Mouse (Mus musculus): ENCODE results near the gene Chd3.

DNA sequence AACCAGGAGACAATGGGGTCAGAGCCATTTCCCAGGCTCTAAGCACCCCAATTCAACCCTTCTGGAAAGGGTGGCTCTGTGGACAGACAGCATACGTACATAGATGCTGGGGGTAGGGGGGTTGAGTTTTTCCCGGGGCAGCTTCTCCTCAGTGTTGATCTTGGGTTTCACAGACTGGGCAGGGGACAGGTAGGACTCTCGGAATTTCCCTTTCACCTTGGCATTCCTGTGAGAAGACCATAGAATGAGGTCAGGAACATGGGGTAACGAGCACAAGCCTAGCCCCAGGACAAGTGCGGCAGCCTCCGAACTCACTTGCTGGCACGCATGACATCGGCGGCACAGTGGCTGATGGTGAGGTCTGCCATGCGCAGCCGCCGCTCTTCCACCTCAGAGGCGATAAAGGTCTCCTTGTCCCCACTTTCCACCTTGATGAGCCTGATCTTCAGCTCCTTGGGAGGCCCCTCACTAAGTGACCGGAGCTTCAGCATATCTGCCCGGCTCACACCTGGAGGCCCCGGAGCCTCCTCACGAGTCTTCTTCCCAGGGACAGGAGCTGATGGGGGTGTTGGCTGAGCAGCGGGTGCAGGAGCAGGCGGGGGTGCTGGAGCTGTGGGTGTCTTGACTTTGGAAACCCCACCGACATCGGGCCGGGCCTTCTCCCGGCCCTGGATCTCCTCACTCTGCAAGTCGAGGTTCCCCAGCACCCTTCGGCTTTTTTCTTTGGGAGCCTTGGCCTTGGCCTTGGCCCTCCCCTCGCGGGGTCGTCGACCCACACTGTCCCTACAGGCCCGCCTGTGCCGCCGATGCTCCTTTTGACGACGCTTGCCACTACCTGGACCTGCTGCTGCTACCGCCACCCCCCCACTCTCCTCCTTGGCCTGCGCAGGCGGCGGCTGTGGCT is 34.7 kb upstream of the Chd3 start:
- TF ChIP-seq CTCF (IDR thresholded peaks at IDR 0.05; ENCODE audit: low read depth, low read length), result no peak
- no peak for TF ChIP-seq POLR2AphosphoS5 (IDR thresholded peaks at IDR 0.05; ENCODE audit: insufficient replicate concordance, low read depth, low read length)
- no peak for TF ChIP-seq TAL1 (conservative IDR thresholded peaks at IDR 0.05; ENCODE audit: low read depth, low read length)
- no peak for TF ChIP-seq GATA1 (IDR thresholded peaks at IDR 0.05; ENCODE audit: borderline replicate concordance, low read length)
